Mouse (Mus musculus): ENCODE measurements around the gene Rfx8. TPM values are rescaled to one million over a fixed set of nuclear protein-coding genes. Genes with fewer than 3 reads are reported as not detected.

The Rfx8 gene
- polyA plus RNA-seq, 1 experiment: not detected

DNA sequence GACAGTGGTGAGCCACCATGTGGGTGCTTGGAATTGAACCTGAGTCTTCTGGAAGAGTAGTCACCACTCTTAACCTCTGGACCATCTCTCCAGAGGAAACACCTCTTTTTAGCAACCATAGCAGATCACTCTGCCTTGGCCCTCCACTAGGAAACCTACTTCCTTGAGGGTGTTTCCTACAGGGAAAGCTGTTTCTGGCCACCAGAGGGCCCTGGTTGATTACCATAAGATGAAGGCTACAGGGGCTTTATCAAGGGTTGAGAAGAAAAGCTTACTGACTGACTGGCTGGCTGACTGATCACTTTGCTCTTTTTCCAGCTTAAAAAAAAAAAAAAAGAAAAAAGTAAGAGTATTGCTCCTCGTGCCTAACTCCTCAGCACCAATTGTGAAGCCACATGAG, 35.0 kb downstream of the Rfx8 start:
- TF ChIP-seq GATA1 (IDR thresholded peaks at IDR 0.05; ENCODE audit: low read length): no peak

GRCm38 (mm10) chr1:39681638-39682037, 39.2 kb downstream of the Rfx8 start:
- TF ChIP-seq GATA1 (IDR thresholded peaks at IDR 0.05; ENCODE audit: low read length): no peak

- no peak for TF ChIP-seq GATA1 (IDR thresholded peaks at IDR 0.05; ENCODE audit: low read length)
Measured at GRCm38 (mm10) chr1:39680546-39680945, 40.3 kb downstream of the Rfx8 start.

DNA sequence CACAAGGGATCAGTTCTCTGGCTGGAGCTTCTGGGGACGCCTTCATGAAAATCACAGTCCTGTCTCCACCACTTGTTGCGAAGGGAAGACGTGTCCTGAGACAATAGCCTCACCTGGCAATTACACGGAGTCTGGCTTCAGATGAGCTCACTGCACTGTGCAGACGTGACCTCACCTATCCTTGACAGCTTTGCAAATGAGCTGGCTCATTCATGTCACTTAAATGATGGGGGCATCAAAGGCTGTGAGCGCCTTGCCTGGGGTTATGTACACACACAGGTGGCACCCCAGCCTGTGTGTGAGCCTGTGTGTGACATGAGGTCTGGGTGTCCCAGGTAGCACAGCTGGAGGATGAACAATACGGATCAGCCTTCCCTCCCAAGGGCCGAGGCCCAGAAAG, 41.9 kb downstream of the Rfx8 start:
- TF ChIP-seq GATA1 (IDR thresholded peaks at IDR 0.05; ENCODE audit: low read length): no peak

GRCm38 (mm10) chr1:39676221-39676876, 44.4 kb downstream of the Rfx8 start:
- TF ChIP-seq GATA1 (IDR thresholded peaks at IDR 0.05; ENCODE audit: low read length): no peak

GRCm38 (mm10) chr1:39672362-39673105, 48.3 kb downstream of the Rfx8 start:
- no peak for TF ChIP-seq GATA1 (IDR thresholded peaks at IDR 0.05; ENCODE audit: low read length)

- no peak for TF ChIP-seq GATA1 (IDR thresholded peaks at IDR 0.05; ENCODE audit: low read length)
Measured at GRCm38 (mm10) chr1:39670211-39670935, 50.4 kb downstream of the Rfx8 start.

DNA sequence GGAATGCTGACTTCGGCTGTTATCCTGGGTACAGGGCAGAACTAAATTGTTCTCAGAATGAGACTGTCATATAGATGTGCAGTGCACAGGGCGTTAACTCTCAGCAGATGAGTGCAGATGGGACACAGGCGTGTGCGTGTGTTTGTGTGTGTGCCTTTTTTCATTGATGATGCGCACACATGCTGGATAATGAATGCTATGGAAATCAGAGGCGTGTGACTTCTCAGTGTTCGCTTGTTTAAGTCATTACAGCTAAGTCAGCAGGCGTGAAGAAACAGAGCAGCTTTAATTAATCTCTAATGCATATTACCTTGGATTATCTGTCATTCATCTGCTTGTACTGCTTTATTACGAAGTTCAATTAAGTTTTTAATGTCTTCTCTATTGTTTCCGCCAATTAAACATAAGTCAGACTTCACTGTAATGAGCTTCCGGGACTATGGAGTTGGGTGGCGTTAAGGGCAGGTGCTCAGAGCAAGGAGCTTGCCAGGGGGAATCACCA, 54.0 kb downstream of the Rfx8 start:
- TF ChIP-seq GATA1 (IDR thresholded peaks at IDR 0.05; ENCODE audit: low read length): no peak

GRCm38 (mm10) chr1:39664039-39664625, 56.7 kb downstream of the Rfx8 start:
- TF ChIP-seq GATA1 (IDR thresholded peaks at IDR 0.05; ENCODE audit: low read length): no peak

DNA sequence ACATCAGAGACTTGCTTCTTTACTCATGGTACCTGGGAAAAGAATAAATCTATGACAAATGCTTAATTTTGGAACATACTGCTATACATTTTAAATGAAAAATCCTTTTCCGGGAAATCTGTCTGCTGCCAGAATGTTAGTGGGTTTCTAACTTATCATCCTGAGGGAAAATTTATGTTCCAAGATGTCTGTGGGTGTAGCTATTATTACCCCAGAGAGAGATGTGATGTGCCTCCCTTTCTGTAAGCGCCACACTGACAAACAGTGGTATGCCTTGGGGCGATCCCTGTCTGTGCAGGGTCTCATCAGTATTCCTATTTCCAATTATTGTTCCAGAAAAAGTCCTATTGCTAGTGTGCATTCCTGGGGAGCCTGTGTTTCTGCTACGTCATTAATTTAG, 57.7 kb downstream of the Rfx8 start:
- no peak for TF ChIP-seq GATA1 (IDR thresholded peaks at IDR 0.05; ENCODE audit: low read length)

GRCm38 (mm10) chr1:39656976-39657529, 63.7 kb downstream of the Rfx8 start:
- no peak for TF ChIP-seq GATA1 (IDR thresholded peaks at IDR 0.05; ENCODE audit: low read length)

DNA sequence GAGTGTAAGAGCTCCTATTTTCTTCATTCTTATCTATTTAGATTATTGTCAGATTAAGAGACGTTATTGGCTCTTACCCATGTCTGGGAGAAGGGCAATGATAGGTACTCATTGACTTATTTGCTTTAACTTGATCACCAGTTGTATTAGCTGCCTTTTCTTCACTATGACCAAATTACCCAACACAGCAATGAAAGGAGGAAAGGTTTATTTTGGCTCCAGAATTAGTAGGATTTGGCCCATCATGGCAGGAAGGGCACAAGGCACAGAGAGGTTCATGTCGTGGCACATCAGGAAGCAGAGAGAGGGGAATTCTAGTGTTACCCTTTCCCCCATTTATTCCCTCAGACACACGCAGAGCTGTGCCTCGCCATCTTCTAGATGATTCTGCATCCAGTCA, 67.8 kb downstream of the Rfx8 start:
- no peak for TF ChIP-seq GATA1 (IDR thresholded peaks at IDR 0.05; ENCODE audit: low read length)

- TF ChIP-seq GATA1 (IDR thresholded peaks at IDR 0.05; ENCODE audit: low read length): no peak
Measured at GRCm38 (mm10) chr1:39651241-39651548, 69.6 kb downstream of the Rfx8 start, which contains the start of gene Creg2. Creg2 (minus strand) TSS chr1:39651474.

DNA sequence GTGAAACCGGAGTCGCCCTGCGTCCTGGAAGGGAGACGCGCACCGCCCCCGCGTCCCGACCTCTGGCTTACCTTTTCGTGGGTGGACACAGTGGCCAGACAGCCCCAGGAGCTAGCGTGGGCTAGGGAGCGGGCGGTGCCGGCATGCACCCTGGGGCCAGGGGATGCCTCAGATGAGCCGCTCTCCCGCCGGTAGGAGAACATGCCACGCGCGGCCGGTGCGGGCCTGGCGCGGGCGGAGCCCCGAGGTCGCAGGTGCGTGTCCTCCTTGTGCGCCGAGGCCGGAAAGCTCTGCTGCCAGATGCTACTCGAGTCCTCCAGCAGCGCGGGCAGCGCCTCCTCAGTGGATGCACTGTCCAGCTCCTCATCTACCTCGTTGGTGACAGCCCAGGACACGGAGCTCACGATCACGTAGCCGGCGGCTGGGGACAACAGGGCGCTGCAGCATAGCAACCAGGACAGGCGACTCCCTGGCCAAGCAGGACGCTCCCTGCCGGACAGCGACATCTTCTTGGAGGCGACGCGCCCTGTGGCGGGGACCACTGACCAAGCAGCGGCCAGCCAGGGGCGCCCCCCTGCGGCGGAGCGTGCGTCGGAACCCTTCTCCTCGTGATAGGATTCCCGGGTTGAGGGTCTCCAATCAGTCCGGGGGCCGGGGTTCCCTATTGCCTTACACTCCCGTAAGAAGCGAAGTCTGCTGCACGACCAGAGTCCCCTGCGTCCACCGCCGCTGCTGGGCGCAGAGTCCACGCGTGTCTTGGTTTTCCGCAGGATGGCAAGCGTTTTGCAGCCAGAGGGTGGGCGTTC, 70.2 kb downstream of the Rfx8 start:
- no peak for TF ChIP-seq GATA1 (IDR thresholded peaks at IDR 0.05; ENCODE audit: low read length)
